Mouse (Mus musculus) midbrain, postnatal 0 days (tissue): Measurements from ENCODE around the gene Nkd1. TPM values are rescaled to one million over a fixed set of nuclear protein-coding genes. Genes with fewer than 3 reads are reported as not detected.
A peak's percentile ranks its signal among the peaks of the same experiment; 100 is the strongest.

ENCODE experiments used
- ATAC-seq: fragments of 200-750 bp; cut with Nextera tagmentation; 2 replicates; pipeline ENCODE4 v1.8.0; 2017; ENCODE audit warnings: moderate number of reproducible peaks, mild to moderate bottlenecking, moderate TSS enrichment, moderate library complexity; ENCODE audit not compliant: low FRiP score
- DNase-seq: peaks from one replicate; pipeline ENCODE4 v3.0.0-alpha.2; 2015; ENCODE audit warnings: low spot score
- H3K27ac ChIP-seq: fragments of 300-500 bp; sonication (generic); 2 replicates; pipeline ENCODE4 v1.5.1; 2014; ENCODE audit warnings: low read depth, mild to moderate bottlenecking, low read length, mixed read lengths
- H3K27me3 ChIP-seq: fragments of 300-500 bp; sonication (generic); 2 replicates; pipeline ENCODE4 v1.6.1; 2014; ENCODE audit warnings: low read length, control low read depth, mixed read lengths; ENCODE audit not compliant: insufficient read depth
- H3K36me3 ChIP-seq: fragments of 300-500 bp; sonication (generic); 2 replicates; pipeline ENCODE4 v1.6.1; 2014; ENCODE audit warnings: low read length, control low read depth, mixed read lengths; ENCODE audit not compliant: insufficient read depth
- H3K4me1 ChIP-seq: fragments of 300-500 bp; sonication (generic); 2 replicates; pipeline ENCODE4 v1.6.1; 2014; ENCODE audit warnings: mild to moderate bottlenecking, control low read depth, antibody characterized with exemption, low read length, mixed read lengths; ENCODE audit not compliant: insufficient read depth
- H3K4me2 ChIP-seq: fragments of 300-500 bp; sonication (generic); 2 replicates; pipeline ENCODE4 v1.6.1; 2014; ENCODE audit warnings: low read depth, mild to moderate bottlenecking, low read length, mixed read lengths; ENCODE audit not compliant: poor library complexity, severe bottlenecking
- H3K4me3 ChIP-seq: fragments of 300-500 bp; sonication (generic); 2 replicates; pipeline ENCODE4 v1.5.1; 2014; ENCODE audit warnings: low read depth, mild to moderate bottlenecking, low read length, moderate library complexity
- H3K9ac ChIP-seq: fragments of 300-500 bp; sonication (generic); replicated peaks from 2 replicates; pipeline ENCODE4 v1.6.1; 2014; ENCODE audit warnings: mild to moderate bottlenecking, low read length, moderate library complexity, mixed read lengths; ENCODE audit not compliant: poor library complexity, severe bottlenecking
- H3K9me3 ChIP-seq: fragments of 300-500 bp; sonication (generic); 2 replicates; pipeline ENCODE4 v1.6.1; 2016; ENCODE audit warnings: low read length, control low read depth
- CTCF ChIP-seq: IDR thresholded peaks from 2 replicates; pipeline ENCODE4 v1.5.1; 2016; ENCODE audit warnings: antibody characterized with exemption, mild to moderate bottlenecking
- WGBS: fragments of 180-500 bp; shearing (Covaris S2); extraction: QIAGEN DNeasy Blood & Tissue Kit; methylation state at CpG from one replicate; pipeline ENCODE4 v1.1.7; 2014; 5-methylcytosine and 5-hydroxymethylcytosine counted together
- polyA plus RNA-seq: library from polyadenylated mRNA; unstranded; fragments of >200 nt; fragmentation: Nextera tagmentation; extraction: Ambion mirVana; gene quantifications from 2 replicates; pipeline ENCODE4 v1.2.1, GENCODE M21; 2015
- total RNA-seq: library from RNA; depleted of rRNA; stranded (reverse); fragments of >200 nt; gene quantifications from 2 replicates; pipeline ENCODE4 v1.2.3, GENCODE M21; 2014

Nkd1 gene
- total and polyA plus RNA-seq, 2 experiments from 2014 or later = 35.7 to 48.9 TPM

DNA sequence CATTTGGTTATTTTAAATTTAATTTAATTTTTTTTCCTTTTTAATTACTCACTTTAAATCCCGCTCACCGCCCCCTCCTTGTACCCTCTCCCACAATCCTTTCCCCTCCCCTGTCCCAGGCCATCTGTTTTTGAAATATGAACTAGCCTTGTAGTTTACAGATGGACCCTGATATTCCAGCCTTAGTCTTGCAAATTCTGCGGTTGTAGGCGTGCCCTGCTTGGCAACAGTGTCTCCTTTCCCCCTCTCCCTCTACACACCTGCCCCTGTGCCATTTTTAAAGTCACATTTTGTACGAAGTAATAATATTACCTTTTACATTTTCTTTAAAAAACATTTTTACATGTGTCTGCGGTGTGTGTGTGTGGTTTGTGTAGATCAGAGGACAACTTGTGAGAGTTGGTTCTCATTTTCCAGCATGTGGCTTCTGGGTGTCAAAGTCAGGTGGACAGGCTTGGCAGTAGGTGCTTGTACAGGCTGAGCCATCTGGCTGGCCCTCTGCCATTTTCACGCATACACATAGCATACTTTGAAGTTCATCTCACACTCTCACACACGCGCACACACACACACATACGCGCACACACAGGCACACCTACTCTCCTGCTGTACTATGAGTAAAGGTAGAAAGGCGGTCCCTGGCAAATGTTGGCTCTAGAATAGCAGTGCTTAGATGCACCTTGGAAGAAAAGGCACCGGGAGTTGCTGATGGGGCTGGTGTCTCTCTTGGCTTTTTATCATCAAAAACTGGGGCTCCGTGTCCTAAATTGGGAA is 107.0 kb downstream of the Nkd1 start:
- ATAC-seq (0 out of 2 replicates have a peak, but pooled peaks have one; percentile 6), DNase-seq (no peak)
- TF ChIP-seq CTCF = no peak
- H3K4me3 ChIP-seq = peak overlapping the region; percentile 51
- no peaks in the 10 kb centered on the region for H3K27me3 ChIP-seq
- no peaks in the 10 kb centered on the region for H3K9me3 ChIP-seq
- 69% methylated on average over 14 of the region's 14 CpGs for WGBS
- no peaks in the 10 kb centered on the region for H3K36me3 ChIP-seq
- H3K27ac ChIP-seq = peak overlapping the region; percentile 86
- H3K9ac ChIP-seq = peak overlapping the region; percentile 79; the same call in 1 of the 2 replicates
- no peaks in the 10 kb centered on the region for H3K4me1 ChIP-seq
- H3K4me2 ChIP-seq = peak overlapping the region; percentile 86

DNA sequence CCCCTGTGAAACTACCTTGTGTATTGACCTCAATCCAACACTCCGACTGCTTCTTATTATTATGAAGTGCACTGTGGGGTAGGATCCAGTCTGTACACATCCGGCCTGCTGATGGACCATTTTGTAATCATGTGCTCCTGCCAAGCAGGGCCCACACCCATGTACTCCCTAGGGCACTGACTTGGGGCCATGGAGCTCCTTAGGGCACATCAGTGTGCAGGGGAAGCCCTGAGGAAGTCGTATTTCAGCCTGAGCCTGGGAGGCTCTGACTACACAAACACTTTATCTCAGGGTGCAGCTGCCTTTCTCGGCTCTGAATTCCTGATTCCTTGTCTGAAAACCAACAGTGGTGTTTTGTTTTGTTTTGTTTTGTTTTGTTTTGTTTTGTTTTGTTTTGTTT is 109.1 kb downstream of the Nkd1 start:
- no peaks in the 10 kb centered on the region for H3K4me1 ChIP-seq
- no peak overlapping the region for H3K27ac ChIP-seq
- H3K9me3 ChIP-seq = no peaks in the 10 kb centered on the region
- WGBS = 89% methylated on average over 4 of the region's 4 CpGs
- TF ChIP-seq CTCF = no peak
- no peaks in the 10 kb centered on the region for H3K27me3 ChIP-seq
- no peak overlapping the region for H3K4me3 ChIP-seq
- no peak overlapping the region for H3K9ac ChIP-seq
- no peak overlapping the region for H3K4me2 ChIP-seq
- no peaks in the 10 kb centered on the region for H3K36me3 ChIP-seq
- no peak for DNase-seq
- ATAC-seq = no peak

DNA sequence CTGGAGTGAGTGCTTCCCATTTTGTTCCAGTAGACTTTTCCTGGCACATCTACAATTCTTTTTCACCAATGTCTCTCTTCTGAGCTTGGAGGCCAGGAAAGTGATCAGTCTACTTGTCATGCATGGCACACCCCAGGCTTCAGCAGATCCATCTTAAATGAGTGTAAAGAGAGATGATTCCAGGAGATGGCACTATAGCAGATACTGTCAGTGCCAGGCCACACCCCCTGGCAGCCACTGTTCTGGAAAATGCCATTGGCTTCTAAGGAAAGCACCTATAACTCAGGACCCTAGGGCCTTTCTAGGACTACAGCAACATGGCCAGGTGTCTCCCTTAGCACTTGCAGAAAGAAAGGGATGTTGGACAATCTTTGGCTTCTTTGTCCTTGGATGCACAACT is 109.9 kb downstream of the Nkd1 start:
- Histone ChIP-seq H3K4me1 (no peaks in the 10 kb centered on the region), H3K4me2 (no peak overlapping the region), H3K4me3 (no peak overlapping the region), H3K9ac (no peak overlapping the region), H3K36me3 (no peaks in the 10 kb centered on the region), H3K9me3 (no peaks in the 10 kb centered on the region), H3K27ac (no peak overlapping the region), H3K27me3 (no peaks in the 10 kb centered on the region)
- peak; percentile 69 for TF ChIP-seq CTCF
- ATAC-seq (no peak), DNase-seq (peak; percentile 80)

DNA sequence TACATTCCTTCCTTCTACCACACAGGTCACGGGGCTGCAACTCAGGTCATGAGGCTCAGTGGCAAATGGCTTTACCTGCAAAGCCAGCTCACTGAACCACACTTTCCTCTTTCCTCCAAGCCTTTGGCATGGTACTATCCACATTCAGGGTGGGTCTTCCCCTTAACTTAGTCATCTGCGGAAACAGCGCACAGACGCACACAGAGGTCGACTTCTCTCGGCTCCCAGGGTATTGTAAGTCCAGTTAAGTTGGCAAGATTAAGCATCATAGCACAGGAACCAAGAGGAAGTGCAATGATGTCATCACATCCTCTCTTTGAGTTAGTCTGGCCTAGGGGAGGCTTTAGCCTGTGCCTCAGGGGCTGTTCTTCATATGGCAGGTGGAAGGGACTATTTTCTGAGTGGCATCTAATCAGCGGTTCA is 112.2 kb downstream of the Nkd1 start:
- ATAC-seq = no peak
- DNase-seq = no peak
- Histone ChIP-seq H3K4me3 (no peak overlapping the region), H3K9me3 (no peaks in the 10 kb centered on the region), H3K36me3 (no peaks in the 10 kb centered on the region), H3K4me2 (no peak overlapping the region), H3K27me3 (no peaks in the 10 kb centered on the region), H3K9ac (no peak overlapping the region), H3K27ac (no peak overlapping the region), H3K4me1 (no peaks in the 10 kb centered on the region)
- TF ChIP-seq CTCF = no peak
- WGBS = 88% methylated on average over 7 of the region's 7 CpGs

DNA sequence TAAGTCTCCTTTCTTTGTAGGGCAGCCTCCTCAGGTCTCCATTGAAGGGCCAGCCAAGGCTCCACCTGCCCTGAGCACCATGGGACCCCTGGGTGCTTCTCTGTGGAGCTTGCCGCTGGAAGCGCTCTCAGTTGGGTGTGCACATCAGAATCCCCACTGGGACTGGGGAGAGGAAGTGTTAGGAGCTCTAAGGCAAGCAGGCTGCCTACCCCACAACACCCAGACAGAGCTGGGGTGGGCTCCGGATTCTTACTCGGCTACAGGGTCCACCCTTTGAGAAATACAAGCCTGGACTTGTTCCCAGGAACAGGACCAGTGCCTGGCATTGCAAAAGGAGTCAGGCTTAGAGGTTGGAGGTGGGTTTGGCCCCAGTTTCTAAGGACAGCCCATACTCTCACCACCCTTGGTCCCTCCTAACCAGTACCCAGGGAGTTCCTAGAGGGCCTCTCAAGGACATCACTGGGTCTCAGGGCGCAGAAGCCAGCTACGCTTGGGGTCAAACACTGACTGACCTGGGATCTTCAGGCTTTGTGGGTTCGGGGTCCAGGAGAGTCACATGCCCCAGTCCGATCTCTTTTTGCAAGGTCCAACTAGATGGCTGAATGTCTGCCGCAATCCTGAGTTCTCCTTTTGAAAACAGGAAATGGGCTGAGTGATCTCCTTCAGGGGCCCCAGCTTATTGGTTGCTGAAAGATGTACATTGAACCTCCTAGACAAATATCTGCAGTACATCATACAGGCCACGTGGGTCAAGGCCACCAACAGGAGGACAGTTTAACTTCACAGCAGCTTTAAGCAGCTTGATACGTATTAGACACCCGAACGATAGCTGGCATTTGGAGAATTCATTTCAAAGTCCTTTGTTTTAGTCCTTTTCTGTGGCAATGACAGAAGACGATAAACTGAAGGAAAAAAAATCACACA is 114.6 kb downstream of the Nkd1 start, which contains the start of gene Snx20:
TSS of gene Snx20 (minus strand) at position 655 of the 924 bp plus-strand sequence.
- H3K4me1 ChIP-seq = no peaks in the 10 kb centered on the region
- H3K27ac ChIP-seq = no peak within 1 kb of the TSS
- no peaks in the 10 kb centered on the region for H3K27me3 ChIP-seq
- H3K9me3 ChIP-seq = no peaks in the 10 kb centered on the region
- no peak within 1 kb of the TSS for H3K9ac ChIP-seq
- no peak for ATAC-seq
- 87% methylated on average over 14 of the region's 14 CpGs for WGBS
- no peak for DNase-seq
- H3K4me3 ChIP-seq = no peak within 1 kb of the TSS
- no peak within 1 kb of the TSS for H3K4me2 ChIP-seq
- no peak for TF ChIP-seq CTCF
- H3K36me3 ChIP-seq = no peaks in the 10 kb centered on the region
